Mouse (Mus musculus) spleen, adult 2 months (tissue): ENCODE data around the gene Foxa3.

Source experiments
- CTCF ChIP-seq: fragments of 200-500 bp; IDR thresholded peaks from 2 replicates; pipeline ENCODE4 v1.5.1; 2011; ENCODE audit warnings: mild to moderate bottlenecking, inconsistent platforms; ENCODE audit not compliant: insufficient read depth, insufficient read length, insufficient replicate concordance; ENCODE audit errors: extremely low read depth
- POLR2A ChIP-seq: fragments of 200-500 bp; IDR thresholded peaks from 2 replicates; pipeline ENCODE4 v1.6.1; 2011; ENCODE audit warnings: low read depth, low read length, inconsistent platforms

DNA sequence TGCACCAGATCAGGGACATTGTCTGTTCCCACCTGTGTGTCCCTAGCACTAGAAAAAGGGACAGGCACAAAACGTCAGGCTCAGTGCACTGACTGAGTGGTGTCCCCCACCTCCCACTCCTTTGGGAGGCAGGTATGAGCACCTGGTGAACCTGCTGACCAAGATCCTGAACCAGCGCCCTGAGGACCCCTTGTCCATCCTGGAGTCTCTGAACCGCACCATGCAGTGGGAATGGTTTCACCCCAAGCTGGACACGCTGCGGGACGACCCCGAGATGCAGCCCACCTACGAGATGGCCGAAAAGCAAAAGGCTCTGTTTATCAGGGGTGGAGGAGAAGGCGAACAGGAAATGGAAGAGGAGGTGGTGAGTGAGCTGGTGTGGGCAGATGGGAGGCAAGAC lies 34.1 kb upstream of the Foxa3 start:
- TF ChIP-seq POLR2A (no peak), CTCF (no peak)
